Mouse (Mus musculus): ENCODE measurements around the gene Ankrd10. TPM values are rescaled to one million over a fixed set of nuclear protein-coding genes. Genes with fewer than 3 reads are reported as not detected.

Gene Ankrd10
- total RNA-seq, 2 experiments from 2014 or later = 11.1 to 11.9 TPM

Small RNA genes lying within 50 kb of the gene (microRNA-seq; reads per million reads assigned to microRNA genes)
- not detected for gene Mir7238

Other genes starting within 250 kb of the Ankrd10 start
- gene Rab20, start 157.0 kb downstream of the Ankrd10 start, total RNA-seq (2021) = 1 to 10 TPM; 2.5 to 4.6 TPM
- gene Naxd, start 138.3 kb downstream of the Ankrd10 start, total RNA-seq (2021) = 10 to 100 TPM; 25.4 to 26.0 TPM
- 10 to 100 TPM; 13.6 to 15.4 TPM for gene Cars2, start 85.0 kb downstream of the Ankrd10 start, total RNA-seq (2021)
- 10 to 100 TPM; 11.6 to 14.4 TPM for gene Ing1, start 80.2 kb downstream of the Ankrd10 start, total RNA-seq (2021)
- gene 1700016D06Rik, start 65.3 kb upstream of the Ankrd10 start, total RNA-seq (2021) = not detected
- 10 to 100 TPM; 31.3 to 32.0 TPM for gene Arhgef7, start 92.0 kb upstream of the Ankrd10 start, total RNA-seq (2021)
- gene Tex29, start 204.7 kb upstream of the Ankrd10 start, total RNA-seq (2021) = not detected